Mouse (Mus musculus) liver, adult 2 months (tissue): Measurements from ENCODE around the gene Itga7. TPM values are rescaled to one million over a fixed set of nuclear protein-coding genes. Genes with fewer than 3 reads are reported as not detected.

Experiments used
- DNase-seq: peaks from one replicate; pipeline ENCODE4 v3.0.0-alpha.2; 2011; ENCODE audit warnings: low read depth, low spot score; ENCODE audit errors: extremely low read depth
- H3K27ac ChIP-seq: fragments of 200-500 bp; replicated peaks from 2 replicates; pipeline ENCODE4 v1.5.1; 2012; ENCODE audit warnings: low read depth, mild to moderate bottlenecking, control low read depth, inconsistent platforms, low read length; ENCODE audit not compliant: insufficient read depth
- H3K27me3 ChIP-seq: fragments of 200-500 bp; 2 replicates; pipeline ENCODE4 v1.6.1; 2012; ENCODE audit warnings: mild to moderate bottlenecking, moderate library complexity, low read length, inconsistent platforms; ENCODE audit not compliant: control insufficient read depth, insufficient read depth
- H3K36me3 ChIP-seq: fragments of 200-500 bp; 2 replicates; pipeline ENCODE4 v1.6.1; 2012; ENCODE audit warnings: low read length, inconsistent platforms; ENCODE audit not compliant: control insufficient read depth, insufficient read depth
- H3K4me1 ChIP-seq: fragments of 200-500 bp; 2 replicates; pipeline ENCODE4 v1.6.1; 2011; ENCODE audit warnings: low read length; ENCODE audit not compliant: control insufficient read depth, insufficient read depth
- H3K4me3 ChIP-seq: fragments of 200-500 bp; 2 replicates; pipeline ENCODE4 v1.5.1; 2011; ENCODE audit warnings: low read depth, mild to moderate bottlenecking, control low read depth, low read length, moderate library complexity; ENCODE audit not compliant: insufficient read depth
- H3K79me2 ChIP-seq: fragments of 200-500 bp; 2 replicates; pipeline ENCODE4 v1.6.1; 2012; ENCODE audit warnings: inconsistent platforms, mild to moderate bottlenecking, low read length, moderate library complexity; ENCODE audit not compliant: control insufficient read depth, insufficient read depth
- H3K9ac ChIP-seq: fragments of 200-500 bp; 2 replicates; pipeline ENCODE4 v1.6.1; 2012; ENCODE audit warnings: low read depth, mild to moderate bottlenecking, control low read depth, inconsistent platforms, low read length
- CTCF ChIP-seq: fragments of 200-500 bp; IDR thresholded peaks from 2 replicates; pipeline ENCODE4 v1.5.1; 2011; ENCODE audit warnings: low read depth, low read length, control low read depth
- POLR2A ChIP-seq: fragments of 200-500 bp; IDR thresholded peaks from 2 replicates; pipeline ENCODE4 v1.6.1; 2011; ENCODE audit warnings: low read length, control low read depth; ENCODE audit not compliant: insufficient read depth; ENCODE audit errors: extremely low read depth
- WGBS: fragments of 180-500 bp; shearing (Covaris S2); methylation state at CpG from one replicate; pipeline ENCODE4 v1.1.7; 2018; 5-methylcytosine and 5-hydroxymethylcytosine counted together
- polyA plus RNA-seq: library from polyadenylated mRNA; depleted of rRNA; stranded (reverse); fragments of >200 nt; gene quantifications from 2 replicates; pipeline ENCODE4 v1.2.3, GENCODE M21; 2012; rRNA removed
- total RNA-seq: library from RNA; depleted of rRNA; stranded (reverse); fragments of >200 nt; gene quantifications from 2 replicates; pipeline ENCODE4 v1.2.3, GENCODE M21; 2014; rRNA removed

The Itga7 gene
- total and polyA plus RNA-seq, 2 experiments = 4.9 to 9.5 TPM

GRCm38 (mm10) chr10:128990994-128991393 lies 57.4 kb downstream of the Itga7 start:
- TF ChIP-seq POLR2A (no peak), CTCF (no peak)
- H3K4me1 ChIP-seq = no peaks in the 10 kb centered on the region
- no peaks in the 10 kb centered on the region for H3K36me3 ChIP-seq
- no peak overlapping the region for H3K9ac ChIP-seq
- no peak for DNase-seq
- H3K4me3 ChIP-seq = no peak overlapping the region
- no peaks in the 10 kb centered on the region for H3K27me3 ChIP-seq
- no peak overlapping the region for H3K27ac ChIP-seq
- H3K79me2 ChIP-seq = no peaks in the 10 kb centered on the region

GRCm38 (mm10) chr10:128995796-128996195 lies 62.2 kb downstream of the Itga7 start:
- Histone ChIP-seq H3K36me3 (no peaks in the 10 kb centered on the region), H3K27ac (no peak overlapping the region), H3K9ac (no peak overlapping the region), H3K4me1 (no peaks in the 10 kb centered on the region), H3K4me3 (no peak overlapping the region), H3K79me2 (no peaks in the 10 kb centered on the region), H3K27me3 (no peaks in the 10 kb centered on the region)
- no peak for DNase-seq
- 97% methylated on average over 1 of the region's 1 CpGs for WGBS
- no peak for TF ChIP-seq CTCF
- no peak for TF ChIP-seq POLR2A

GRCm38 (mm10) chr10:128996523-128997040 lies 63.0 kb downstream of the Itga7 start:
- Histone ChIP-seq H3K27ac (no peak overlapping the region), H3K4me3 (no peak overlapping the region), H3K4me1 (no peaks in the 10 kb centered on the region), H3K36me3 (no peaks in the 10 kb centered on the region), H3K9ac (no peak overlapping the region), H3K27me3 (no peaks in the 10 kb centered on the region), H3K79me2 (no peaks in the 10 kb centered on the region)
- 80% methylated on average over 4 of the region's 4 CpGs for WGBS
- DNase-seq = no peak
- TF ChIP-seq POLR2A (no peak), CTCF (no peak)

DNA sequence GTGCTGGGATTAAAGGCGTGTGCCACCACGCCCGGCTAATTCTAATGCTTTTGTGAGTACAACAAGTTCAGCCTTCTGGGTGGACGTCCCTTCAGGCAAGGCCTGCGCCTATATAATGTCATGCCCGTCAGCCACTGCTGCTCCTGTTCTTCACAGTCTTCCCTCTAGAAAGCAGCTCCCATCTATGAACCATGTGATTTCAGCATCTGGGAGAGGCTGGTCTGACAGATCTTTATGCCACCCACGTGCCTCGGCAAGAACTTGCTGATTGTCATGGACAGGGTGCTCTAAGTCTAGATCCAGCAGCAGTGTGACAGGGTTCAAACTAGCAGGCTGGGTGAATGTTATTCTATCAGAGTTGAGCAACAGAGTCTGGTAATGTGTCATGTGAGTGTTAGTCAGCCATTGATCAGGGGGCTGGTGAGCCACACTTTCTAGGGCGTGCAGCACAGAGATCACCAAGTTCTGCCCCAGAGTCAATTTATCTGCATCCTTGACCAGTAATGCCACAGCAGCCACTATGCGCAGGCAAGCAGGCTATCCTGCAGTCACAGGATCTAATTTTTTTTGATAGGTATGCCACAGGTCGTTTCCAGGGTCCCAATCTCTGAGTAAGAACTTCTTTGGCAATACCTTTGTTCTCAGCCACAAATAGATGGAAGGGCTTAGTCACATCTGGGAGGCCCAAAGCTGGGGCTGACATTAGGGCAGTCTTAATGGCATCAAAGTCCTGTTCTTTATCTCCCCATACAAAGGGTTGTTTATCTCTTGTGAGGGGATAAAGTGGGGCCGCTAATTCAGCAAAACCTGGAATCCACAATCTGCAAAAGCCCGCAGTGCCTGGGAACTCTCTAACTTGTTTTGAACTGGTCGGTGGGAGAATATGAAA lies 70.7 kb downstream of the Itga7 start:
- no peak for DNase-seq
- Histone ChIP-seq H3K27ac (no peak overlapping the region), H3K4me3 (no peak overlapping the region), H3K79me2 (no peaks in the 10 kb centered on the region), H3K36me3 (no peaks in the 10 kb centered on the region), H3K4me1 (no peaks in the 10 kb centered on the region), H3K27me3 (0 out of 2 replicates have a peak, but pooled peaks cover 4% of the 10 kb centered on the region), H3K9ac (no peak overlapping the region)
- TF ChIP-seq CTCF (no peak), POLR2A (no peak)
- 66% methylated on average over 14 of the region's 14 CpGs for WGBS

Other genes starting within 250 kb of the Itga7 start
- gene Rab5b, start 237.6 kb upstream of the Itga7 start, total RNA-seq = 68.6 and 74.0 TPM in 2 replicates
- 78.8 and 80.5 TPM in 2 replicates for gene Rab5b, start 237.6 kb upstream of the Itga7 start, polyA plus RNA-seq
- 0.09 and 0.40 TPM in 2 replicates for gene Pmel, start 229.6 kb upstream of the Itga7 start, total RNA-seq
- gene Pmel, start 229.6 kb upstream of the Itga7 start, polyA plus RNA-seq = 0.72 and 0.83 TPM in 2 replicates
- 4.7 and 7.6 TPM in 2 replicates for gene Cdk2, start 228.8 kb upstream of the Itga7 start, total RNA-seq
- gene Cdk2, start 228.8 kb upstream of the Itga7 start, polyA plus RNA-seq = 7.0 and 8.3 TPM in 2 replicates
- gene Dgka, start 189.0 kb upstream of the Itga7 start, total RNA-seq = 4.1 and 6.5 TPM in 2 replicates
- 7.1 and 7.2 TPM in 2 replicates for gene Dgka, start 189.0 kb upstream of the Itga7 start, polyA plus RNA-seq
- 9.5 and 12.7 TPM in 2 replicates for gene Pym1, start 185.9 kb upstream of the Itga7 start, total RNA-seq
- 15.0 and 15.6 TPM in 2 replicates for gene Pym1, start 185.9 kb upstream of the Itga7 start, polyA plus RNA-seq
- gene Mmp19, start 142.9 kb upstream of the Itga7 start, total RNA-seq = 74.3 and 79.8 TPM in 2 replicates
- gene Mmp19, start 142.9 kb upstream of the Itga7 start, polyA plus RNA-seq = 48.4 and 67.5 TPM in 2 replicates
- gene Dnajc14, start 129.8 kb upstream of the Itga7 start, total RNA-seq = 23.5 and 25.3 TPM in 2 replicates
- 9.2 and 9.7 TPM in 2 replicates for gene Dnajc14, start 129.8 kb upstream of the Itga7 start, polyA plus RNA-seq
- 1.3 and 1.6 TPM in 2 replicates for gene Tmem198b, start 129.4 kb upstream of the Itga7 start, total RNA-seq
- 4.5 and 5.7 TPM in 2 replicates for gene Tmem198b, start 129.4 kb upstream of the Itga7 start, polyA plus RNA-seq
- gene Sarnp, start 116.5 kb upstream of the Itga7 start, total RNA-seq = 23.1 and 25.8 TPM in 2 replicates
- gene Sarnp, start 116.5 kb upstream of the Itga7 start, polyA plus RNA-seq = 6.7 and 6.9 TPM in 2 replicates
- 73.2 and 76.7 TPM in 2 replicates for gene Ormdl2, start 112.2 kb upstream of the Itga7 start, total RNA-seq
- gene Ormdl2, start 112.2 kb upstream of the Itga7 start, polyA plus RNA-seq = 93.2 and 94.6 TPM in 2 replicates
- gene Gdf11, start 42.1 kb upstream of the Itga7 start, total RNA-seq = 0.09 and 0.13 TPM in 2 replicates
- gene Gdf11, start 42.1 kb upstream of the Itga7 start, polyA plus RNA-seq = 0.04 and 0.05 TPM in 2 replicates
- 4.1 and 5.2 TPM in 2 replicates for gene Cd63, start 32.8 kb upstream of the Itga7 start, total RNA-seq
- 2.9 and 4.4 TPM in 2 replicates for gene Cd63, start 32.8 kb upstream of the Itga7 start, polyA plus RNA-seq
- gene Rdh5, start 10.9 kb upstream of the Itga7 start, total RNA-seq = 30.4 and 33.8 TPM in 2 replicates
- 86.2 and 91.8 TPM in 2 replicates for gene Rdh5, start 10.9 kb upstream of the Itga7 start, polyA plus RNA-seq
- gene Bloc1s1, start 9.8 kb upstream of the Itga7 start, total RNA-seq = 91.1 and 106 TPM in 2 replicates
- gene Bloc1s1, start 9.8 kb upstream of the Itga7 start, polyA plus RNA-seq = 192 and 226 TPM in 2 replicates
- 639 and 785 TPM in 2 replicates for gene Mettl7b, start 27.2 kb downstream of the Itga7 start, total RNA-seq
- 780 and 929 TPM in 2 replicates for gene Mettl7b, start 27.2 kb downstream of the Itga7 start, polyA plus RNA-seq
- gene Olfr9, start 55.6 kb downstream of the Itga7 start, total RNA-seq = 0.07 TPM in 1 of 2 replicates, not detected in the other
- gene Olfr9, start 55.6 kb downstream of the Itga7 start, polyA plus RNA-seq = 0.02 TPM in 1 of 2 replicates, not detected in the other
- not detected in 2 replicates for gene Olfr763, start 77.0 kb downstream of the Itga7 start, total RNA-seq
- gene Olfr763, start 77.0 kb downstream of the Itga7 start, polyA plus RNA-seq = not detected in 2 replicates
- not detected in 2 replicates for gene Olfr764-ps1, start 106.1 kb downstream of the Itga7 start, total RNA-seq
- gene Olfr764-ps1, start 106.1 kb downstream of the Itga7 start, polyA plus RNA-seq = not detected in 2 replicates
- not detected in 2 replicates for gene Olfr765, start 116.2 kb downstream of the Itga7 start, total RNA-seq
- not detected in 2 replicates for gene Olfr765, start 116.2 kb downstream of the Itga7 start, polyA plus RNA-seq
- not detected in 2 replicates for gene Olfr766-ps1, start 135.2 kb downstream of the Itga7 start, total RNA-seq
- gene Olfr766-ps1, start 135.2 kb downstream of the Itga7 start, polyA plus RNA-seq = not detected in 2 replicates
- not detected in 2 replicates for gene Olfr767, start 149.1 kb downstream of the Itga7 start, total RNA-seq
- gene Olfr767, start 149.1 kb downstream of the Itga7 start, polyA plus RNA-seq = not detected in 2 replicates
- gene Olfr768, start 165.6 kb downstream of the Itga7 start, total RNA-seq = not detected in 2 replicates
- not detected in 2 replicates for gene Olfr768, start 165.6 kb downstream of the Itga7 start, polyA plus RNA-seq
- gene Olfr769, start 184.0 kb downstream of the Itga7 start, total RNA-seq = not detected in 2 replicates
- gene Olfr769, start 184.0 kb downstream of the Itga7 start, polyA plus RNA-seq = not detected in 2 replicates
- not detected in 2 replicates for gene Olfr770, start 205.2 kb downstream of the Itga7 start, total RNA-seq
- gene Olfr770, start 205.2 kb downstream of the Itga7 start, polyA plus RNA-seq = not detected in 2 replicates
- gene Olfr771, start 230.9 kb downstream of the Itga7 start, total RNA-seq = not detected in 2 replicates
- gene Olfr771, start 230.9 kb downstream of the Itga7 start, polyA plus RNA-seq = not detected in 2 replicates
- gene Olfr772, start 244.1 kb downstream of the Itga7 start, total RNA-seq = not detected in 2 replicates
- not detected in 2 replicates for gene Olfr772, start 244.1 kb downstream of the Itga7 start, polyA plus RNA-seq